Mouse (Mus musculus) MEL (cell line): ENCODE measurements at regions not wholly inside any gene's neighbourhood (a gene's known extent, or its start where the extent isn't known, plus 50 kb on each side); places are given as distances from the start of the nearest gene placed in this dataset.

Experiments
- DNase-seq: peaks from one replicate; pipeline ENCODE4 v3.0.0; 2011; ENCODE audit warnings: low read depth, low spot score
- H3K27ac ChIP-seq: 2 replicates; pipeline ENCODE4 v1.5.1; 2012; ENCODE audit warnings: low read depth, mild to moderate bottlenecking, control low read depth, low read length, moderate library complexity; ENCODE audit not compliant: control insufficient read depth
- H3K27me3 ChIP-seq, 2 experiments: fragments of 150-350 bp in 1 of 2; sonication (generic) in 1 of 2; 2 replicates each; pipeline ENCODE4 v1.6.1; 2012; ENCODE audit warnings: low read length in 2 of 2, mild to moderate bottlenecking in 2 of 2, improper control_type of control experiment in 1 of 2, moderate library complexity in 1 of 2; ENCODE audit not compliant: insufficient read depth in 2 of 2, control insufficient read depth in 1 of 2
- H3K36me3 ChIP-seq, 2 experiments: 2 replicates each; pipeline ENCODE4 v1.6.1; 2012 to 2014; ENCODE audit warnings: low read length in 2 of 2, improper control_type of control experiment in 1 of 2, inconsistent platforms in 1 of 2, mild to moderate bottlenecking in 1 of 2; ENCODE audit not compliant: insufficient read depth in 2 of 2, control insufficient read depth in 1 of 2
- H3K4me1 ChIP-seq, 2 experiments: fragments of 150-350 bp in 1 of 2; sonication (generic) in 1 of 2; 2 replicates each; pipeline ENCODE4 v1.6.1; 2012; ENCODE audit warnings: low read length in 2 of 2, improper control_type of control experiment in 1 of 2, mild to moderate bottlenecking in 1 of 2; ENCODE audit not compliant: insufficient read depth in 2 of 2, control insufficient read depth in 1 of 2
- H3K4me3 ChIP-seq, 2 experiments: fragments of 150-350 bp in 1 of 2; sonication (generic) in 1 of 2; 2 replicates each; pipeline ENCODE4 v1.5.1; 2012; ENCODE audit warnings: low read depth in 2 of 2, low read length in 2 of 2, mild to moderate bottlenecking in 2 of 2, moderate library complexity in 2 of 2, control low read depth in 1 of 2, improper control_type of control experiment in 1 of 2; ENCODE audit not compliant: control insufficient read depth in 1 of 2, insufficient read depth in 1 of 2
- H3K79me2 ChIP-seq: 2 replicates; pipeline ENCODE4 v1.6.1; 2012; ENCODE audit warnings: mild to moderate bottlenecking, low read length, moderate library complexity; ENCODE audit not compliant: control insufficient read depth, poor library complexity, insufficient read depth
- H3K9ac ChIP-seq: 2 replicates; pipeline ENCODE4 v1.6.1; 2012; ENCODE audit warnings: low read depth, mild to moderate bottlenecking, control low read depth, low read length, moderate library complexity; ENCODE audit not compliant: control insufficient read depth, poor library complexity, severe bottlenecking
- H3K9me3 ChIP-seq: fragments of 150-350 bp; sonication (generic); replicated peaks from 2 replicates; pipeline ENCODE4 v1.6.1; 2012; ENCODE audit warnings: mild to moderate bottlenecking, low read length, improper control_type of control experiment, moderate library complexity; ENCODE audit not compliant: insufficient read depth
- BHLHE40 ChIP-seq: IDR thresholded peaks from 2 replicates; pipeline ENCODE4 v1.6.1; 2012; ENCODE audit warnings: low read depth, mild to moderate bottlenecking, inconsistent platforms, low read length, improper control_type of control experiment, borderline replicate concordance
- CTCF ChIP-seq, 3 experiments: IDR thresholded peaks in 2 of 3; conservative IDR thresholded peaks in 1 of 3; 2 replicates each; pipeline ENCODE4 v1.5.1; 2011 to 2012; ENCODE audit warnings: low read length in 3 of 3, low read depth in 2 of 3, mild to moderate bottlenecking in 2 of 3, improper control_type of control experiment in 1 of 3, inconsistent platforms in 1 of 3, mixed read lengths in 1 of 3, moderate library complexity in 1 of 3; ENCODE audit not compliant: control insufficient read depth in 1 of 3, insufficient read depth in 1 of 3, poor library complexity in 1 of 3, severe bottlenecking in 1 of 3
- ELF1 ChIP-seq: IDR thresholded peaks from 2 replicates; pipeline ENCODE4 v1.6.1; 2014; ENCODE audit warnings: low read depth, mild to moderate bottlenecking, inconsistent platforms, low read length, improper control_type of control experiment, moderate library complexity
- EP300 ChIP-seq, 2 experiments: IDR thresholded peaks; 2 replicates each; pipeline ENCODE4 v1.6.1; 2011; ENCODE audit warnings: improper control_type of control experiment in 2 of 2, low read length in 2 of 2, low read depth in 1 of 2, mild to moderate bottlenecking in 1 of 2
- GABPA ChIP-seq: IDR thresholded peaks from 2 replicates; pipeline ENCODE4 v1.6.1; 2012; ENCODE audit warnings: low read depth, mild to moderate bottlenecking, inconsistent platforms, low read length, improper control_type of control experiment, moderate library complexity
- MAZ ChIP-seq: IDR thresholded peaks from 2 replicates; pipeline ENCODE4 v1.6.1; 2012; ENCODE audit warnings: low read depth, mild to moderate bottlenecking, inconsistent platforms, low read length, improper control_type of control experiment
- MEF2A ChIP-seq: IDR thresholded peaks from 2 replicates; pipeline ENCODE4 v1.6.1; 2014; ENCODE audit warnings: low read depth, mild to moderate bottlenecking, inconsistent platforms, low read length, improper control_type of control experiment; ENCODE audit not compliant: poor library complexity, insufficient replicate concordance, severe bottlenecking; ENCODE audit errors: extremely low read depth
- POLR2A ChIP-seq, 2 experiments: IDR thresholded peaks; 2 replicates each; pipeline ENCODE4 v1.6.1; 2011 to 2012; ENCODE audit warnings: low read length in 2 of 2, mild to moderate bottlenecking in 2 of 2, control low read depth in 1 of 2, improper control_type of control experiment in 1 of 2, low read depth in 1 of 2, moderate library complexity in 1 of 2; ENCODE audit not compliant: control insufficient read depth in 1 of 2, insufficient read depth in 1 of 2, poor library complexity in 1 of 2
- POLR2AphosphoS2 ChIP-seq: IDR thresholded peaks from 2 replicates; pipeline ENCODE4 v1.6.1; 2011; ENCODE audit warnings: low read length, improper control_type of control experiment
- RCOR1 ChIP-seq: IDR thresholded peaks from 2 replicates; pipeline ENCODE4 v1.6.1; 2012; ENCODE audit warnings: low read depth, mild to moderate bottlenecking, inconsistent platforms, low read length, improper control_type of control experiment
- UBTF ChIP-seq: IDR thresholded peaks from 2 replicates; pipeline ENCODE4 v1.6.1; 2012; ENCODE audit warnings: low read depth, mild to moderate bottlenecking, inconsistent platforms, low read length, improper control_type of control experiment, moderate library complexity, borderline replicate concordance; ENCODE audit not compliant: insufficient read depth
- USF1 ChIP-seq: IDR thresholded peaks from 2 replicates; pipeline ENCODE4 v1.6.1; 2014; ENCODE audit warnings: low read depth, mild to moderate bottlenecking, inconsistent platforms, low read length, improper control_type of control experiment, moderate library complexity
- ZC3H11A ChIP-seq: IDR thresholded peaks from 2 replicates; pipeline ENCODE4 v1.6.1; 2012; ENCODE audit warnings: low read depth, mild to moderate bottlenecking, inconsistent platforms, low read length, improper control_type of control experiment
- ZKSCAN1 ChIP-seq: IDR thresholded peaks from 2 replicates; pipeline ENCODE4 v1.6.1; 2012; ENCODE audit warnings: low read depth, mild to moderate bottlenecking, inconsistent platforms, low read length, improper control_type of control experiment, moderate library complexity

DNA sequence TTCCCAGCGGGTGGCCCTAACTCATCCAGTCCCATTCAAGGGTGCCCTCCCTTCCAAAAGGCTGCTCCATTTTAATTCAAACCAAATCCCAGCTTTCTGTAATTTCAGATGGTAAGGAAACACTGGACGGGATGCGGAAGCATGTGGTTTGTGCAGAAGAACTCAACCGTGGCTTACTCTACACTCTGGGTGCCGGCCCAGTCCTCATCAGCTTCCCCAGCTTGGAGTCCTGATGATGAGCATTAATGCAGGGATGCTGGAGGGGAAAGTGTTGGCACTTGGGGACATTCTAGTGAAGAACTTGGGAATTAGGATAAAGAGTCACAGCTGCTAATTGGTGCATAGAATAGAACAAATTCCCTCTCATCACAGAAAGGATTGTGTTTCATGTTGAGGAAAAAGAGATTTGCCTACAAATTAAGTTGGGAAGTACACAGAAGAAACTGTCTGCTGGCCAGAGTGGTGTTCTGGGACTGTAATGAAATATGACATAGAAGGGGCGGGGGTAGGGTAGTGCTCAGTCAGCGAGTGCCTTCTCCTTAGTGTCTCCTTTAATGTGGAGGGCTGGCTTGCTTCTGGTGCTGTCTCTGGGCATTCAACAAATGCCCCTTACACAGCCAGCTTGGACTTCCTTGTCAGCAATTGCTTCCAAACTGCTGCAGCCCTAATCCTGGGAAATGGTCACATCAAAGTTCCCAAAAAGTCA, 285.0 kb upstream of the Bmper start:
- no peak for DNase-seq
- Histone ChIP-seq H3K9me3 (no peaks in the 10 kb centered on the region), H3K9ac (no peak overlapping the region), H3K79me2 (no peaks in the 10 kb centered on the region), H3K27me3 (no peaks in the 10 kb centered on the region; a peak in 1 of 4 replicates), H3K36me3 (no peaks in the 10 kb centered on the region), H3K4me3 (no peak overlapping the region), H3K4me1 (no peaks in the 10 kb centered on the region), H3K27ac (no peak overlapping the region)
- no peak for TF ChIP-seq USF1
- no peak for TF ChIP-seq MEF2A
- no peak for TF ChIP-seq POLR2A (IDR thresholded peaks at IDR 0.05; ENCODE audit: control insufficient read depth in 1 of 2, insufficient read depth in 1 of 2, low read depth in 1 of 2, low read length in 2 of 2, poor library complexity in 1 of 2)
- TF ChIP-seq ZC3H11A, result no peak
- TF ChIP-seq GABPA, result no peak
- TF ChIP-seq EP300 (IDR thresholded peaks at IDR 0.05; ENCODE audit: low read depth in 1 of 2, low read length in 2 of 2), result no peak
- no peak for TF ChIP-seq ZKSCAN1
- no peak for TF ChIP-seq UBTF
- no peak for TF ChIP-seq BHLHE40
- no peak for TF ChIP-seq ELF1
- no peak for TF ChIP-seq RCOR1
- TF ChIP-seq CTCF (IDR thresholded peaks at IDR 0.05 in 2 of 3, conservative IDR thresholded peaks at IDR 0.05 in 1 of 3; ENCODE audit: control insufficient read depth in 1 of 3, insufficient read depth in 1 of 3, low read depth in 2 of 3, low read length in 3 of 3, poor library complexity in 1 of 3, severe bottlenecking in 1 of 3), result no peak

DNA sequence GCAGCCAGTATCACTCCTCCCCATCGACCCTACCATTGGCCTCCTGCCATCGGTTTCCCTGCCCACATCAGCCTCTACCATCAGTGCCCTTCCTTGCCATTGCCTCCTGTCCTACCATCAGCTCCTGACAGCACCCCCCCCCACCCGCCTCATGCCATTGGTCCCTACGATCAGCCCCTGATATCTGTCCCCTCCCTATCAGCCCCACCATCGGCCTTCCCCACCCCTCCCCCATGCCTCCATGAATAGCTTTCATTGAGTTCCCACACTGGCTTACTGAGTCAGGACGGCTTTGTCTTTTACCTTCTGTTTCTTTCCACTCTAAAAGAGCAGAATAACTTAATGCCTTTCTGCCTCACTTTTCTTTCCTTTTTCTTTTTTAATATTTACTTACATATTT, 277.9 kb upstream of the Bmper start:
- TF ChIP-seq USF1 (no peak), MAZ (no peak), POLR2AphosphoS2 (no peak), MEF2A (no peak)
- Histone ChIP-seq H3K9me3 (no peaks in the 10 kb centered on the region), H3K4me1 (no peaks in the 10 kb centered on the region), H3K27ac (no peak overlapping the region), H3K4me3 (no peak overlapping the region), H3K9ac (no peak overlapping the region), H3K79me2 (no peaks in the 10 kb centered on the region), H3K27me3 (no peaks in the 10 kb centered on the region; a peak in 1 of 4 replicates), H3K36me3 (no peaks in the 10 kb centered on the region)
- no peak for DNase-seq
